Mouse (Mus musculus) adrenal gland, adult (tissue): ENCODE data around the gene Acly.
A peak's percentile ranks its signal among the peaks of the same experiment; 100 is the strongest.
"Not testable (repeated sequence)": the region's sequence is repeated elsewhere in the genome, so short reads cannot be mapped to it uniquely, and the experiment has no call there.

Experiments used
- DNase-seq, 2 experiments: peaks; one replicate each; pipeline ENCODE4 v3.0.0; 2022 to 2023; ENCODE audit warnings: low spot score in 1 of 2; ENCODE audit not compliant: inconsistent age in 2 of 2

Gene Acly

DNA sequence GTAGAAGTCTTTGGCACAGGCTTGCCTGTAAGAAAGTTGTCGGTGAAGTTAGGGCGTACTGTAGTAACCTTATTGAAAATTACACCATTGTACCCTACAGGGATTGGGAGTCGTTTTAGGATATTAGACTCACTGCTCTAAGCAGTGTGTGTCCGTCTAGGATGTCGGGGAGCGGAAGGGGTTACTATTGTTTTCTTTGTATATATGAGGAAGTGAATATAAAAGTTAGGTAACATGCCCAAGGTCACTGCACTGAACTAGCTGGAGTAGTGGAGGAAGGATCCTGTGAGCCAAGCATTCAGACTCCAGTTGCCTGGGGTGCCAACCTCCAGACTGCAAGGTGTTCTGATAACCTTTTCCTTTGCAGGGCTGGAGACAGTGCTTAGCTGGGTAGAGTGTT is 19.2 kb upstream of the Acly start:
- DNase-seq: peak in 1 of 2 experiments; percentile 31

DNA sequence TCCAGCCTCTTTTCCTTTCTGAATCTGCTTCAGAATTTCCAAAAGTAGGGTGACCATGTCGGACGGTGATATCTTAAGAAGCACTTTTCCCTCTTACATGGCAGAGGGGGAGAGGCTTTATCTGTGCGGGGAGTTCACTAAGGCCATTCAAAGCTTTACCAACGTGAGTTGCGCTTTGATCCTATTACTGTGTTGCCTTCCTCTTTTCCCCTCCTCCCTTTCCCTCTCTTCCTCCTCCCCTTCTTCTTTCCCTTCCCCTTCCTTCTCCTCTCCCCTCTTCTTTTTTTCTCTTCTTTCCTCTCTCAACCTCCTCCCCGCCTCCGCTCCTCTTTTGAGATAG is 17.9 kb upstream of the Acly start:
- DNase-seq: no peak

DNA sequence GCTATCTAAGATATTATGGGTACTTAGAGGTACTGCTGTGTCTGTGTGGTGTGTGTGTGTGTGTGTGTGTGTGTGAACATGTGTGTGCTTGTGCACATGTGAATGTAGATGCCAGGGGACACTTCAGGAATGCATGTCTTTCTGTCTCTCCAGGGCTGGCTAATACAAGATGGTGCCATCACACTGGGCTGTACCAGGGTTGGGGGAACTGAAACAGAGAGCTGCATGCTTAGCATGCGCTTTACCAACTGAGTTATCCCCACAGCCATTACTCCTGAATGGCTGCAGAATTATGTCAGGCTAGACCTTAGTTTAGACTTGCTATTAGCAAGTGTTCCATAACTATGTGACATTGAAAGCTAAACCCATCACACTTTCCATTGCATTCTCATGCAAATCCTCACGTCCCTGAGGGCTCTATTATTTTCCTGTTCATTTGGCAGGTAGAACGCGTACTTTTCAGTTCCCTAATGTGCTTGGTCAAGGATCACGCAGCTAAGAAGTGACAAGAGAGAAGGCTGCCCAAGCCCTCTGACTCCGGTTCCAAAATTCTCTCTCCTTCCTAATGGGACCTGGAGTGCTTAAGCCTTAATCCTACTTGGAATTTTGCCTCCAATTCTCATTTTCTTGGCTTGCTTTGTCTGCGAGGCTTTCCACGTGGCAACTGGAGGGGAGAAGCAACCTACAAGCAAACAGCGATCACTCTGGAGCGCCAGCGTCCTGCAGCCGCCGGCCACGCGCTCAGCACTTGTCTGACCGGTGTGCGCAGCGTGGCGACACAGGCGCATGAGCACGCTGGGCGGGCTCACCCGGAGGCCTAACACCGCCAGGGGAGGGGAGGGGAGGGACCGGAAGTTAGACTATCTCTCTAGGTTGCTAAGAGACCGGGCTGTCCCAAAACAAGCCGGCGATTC is 17.3 kb upstream of the Acly start, which contains the start of gene Ttc25:
TSS of gene Ttc25 (plus strand) at position 776 of the 914 bp plus-strand sequence.
- peak; percentile 95 to 97 for DNase-seq

DNA sequence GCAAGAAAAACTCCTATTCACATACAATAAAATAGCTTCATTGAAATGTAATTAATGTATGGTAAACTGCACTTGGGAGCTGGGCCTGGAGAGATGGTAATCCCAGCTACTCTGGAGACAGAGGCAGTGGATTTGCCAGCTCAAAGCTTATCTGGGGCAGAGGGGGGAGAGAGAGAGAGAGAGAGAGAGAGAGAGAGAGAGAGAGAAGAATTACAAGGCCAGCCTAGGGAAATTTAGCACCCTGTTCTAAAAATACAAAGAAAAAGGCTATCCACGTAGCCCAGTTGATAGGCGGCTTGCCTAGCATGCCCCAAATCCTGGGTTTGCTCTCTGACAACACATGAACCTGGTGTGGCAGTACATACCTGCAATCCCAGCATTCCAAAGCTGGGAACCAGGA is 13.8 kb upstream of the Acly start:
- peak in 1 of 2 experiments; percentile 74 for DNase-seq

DNA sequence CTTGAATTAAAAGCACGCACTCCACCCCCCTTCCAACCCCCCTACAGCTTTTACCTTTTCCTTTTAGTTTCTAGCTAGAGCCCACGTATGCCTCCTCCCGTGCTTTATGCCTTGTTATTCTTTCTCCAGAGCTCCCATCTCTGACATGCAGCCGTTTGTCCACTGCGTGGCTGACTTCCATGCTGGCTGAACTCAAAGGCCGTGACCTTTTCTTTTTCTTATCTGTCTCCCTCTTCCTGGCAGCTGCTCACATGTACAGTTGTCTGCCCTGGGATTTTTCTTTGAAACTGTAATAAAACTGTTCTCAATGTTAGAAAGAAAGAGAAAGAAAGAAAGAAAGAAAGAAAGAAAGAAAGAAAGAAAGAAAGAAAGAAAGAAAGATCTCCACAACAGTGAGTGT is 13.2 kb upstream of the Acly start:
- DNase-seq: peak; percentile 70 to 87

DNA sequence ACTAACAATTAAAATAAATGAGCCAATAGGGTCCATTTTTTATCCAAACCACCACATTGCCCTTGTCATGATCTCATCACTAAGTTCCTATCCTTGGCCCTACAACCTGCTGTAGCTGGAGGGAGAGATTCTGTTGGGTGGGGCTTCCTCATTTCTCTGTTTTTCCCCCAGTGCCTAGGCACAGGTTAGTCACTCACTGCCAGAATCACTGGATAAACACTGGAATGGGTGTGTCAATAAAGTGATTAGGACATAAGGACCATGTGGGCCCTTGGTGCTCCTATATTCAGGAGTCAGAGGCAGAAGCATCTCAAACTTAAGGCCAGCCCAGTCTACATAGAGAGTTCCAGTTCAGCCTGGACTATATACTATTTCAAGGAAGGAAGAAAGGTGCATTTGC is 8.7 kb upstream of the Acly start:
- DNase-seq: no peak

DNA sequence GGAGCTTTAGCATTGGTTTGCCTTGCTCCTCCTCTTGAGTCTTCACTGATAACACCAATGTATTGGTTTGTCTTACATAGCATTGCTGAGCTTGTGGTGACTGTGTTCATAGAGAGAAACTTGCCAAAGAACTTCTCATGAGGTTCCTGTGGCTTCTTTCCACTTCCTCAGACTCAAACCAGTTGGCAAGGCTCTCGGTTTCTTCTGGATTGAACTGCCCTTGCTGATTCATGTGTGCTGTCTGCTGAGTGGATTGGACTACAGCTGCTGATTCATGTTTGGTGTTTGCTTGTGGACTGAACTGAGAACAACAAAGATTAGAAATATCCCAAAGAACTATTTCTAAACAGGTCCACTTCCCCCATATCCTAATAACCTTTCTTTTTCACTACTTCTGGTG is 8.2 kb upstream of the Acly start:
- DNase-seq: peak in 1 of 2 experiments; percentile 68

DNA sequence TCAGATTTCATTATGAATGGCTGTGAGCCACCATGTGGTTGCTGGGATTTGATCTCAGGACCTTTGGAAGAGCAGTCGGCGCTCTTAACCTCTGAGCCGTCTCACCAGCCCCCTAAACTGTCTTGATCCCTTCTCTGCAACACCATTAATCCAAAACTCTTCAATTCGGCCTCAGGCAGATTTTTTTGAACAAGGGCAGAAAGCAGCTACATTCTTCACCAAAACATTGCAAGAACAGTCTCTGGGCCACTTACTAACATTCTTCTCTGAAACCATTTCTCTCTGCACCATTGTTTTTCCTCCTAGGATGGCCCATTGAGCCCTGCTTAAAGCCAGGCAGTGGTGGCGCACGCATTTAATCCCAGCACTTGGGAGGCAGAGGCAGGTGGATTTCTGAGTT is 7.0 kb upstream of the Acly start:
- DNase-seq: not testable (repeated sequence)

DNA sequence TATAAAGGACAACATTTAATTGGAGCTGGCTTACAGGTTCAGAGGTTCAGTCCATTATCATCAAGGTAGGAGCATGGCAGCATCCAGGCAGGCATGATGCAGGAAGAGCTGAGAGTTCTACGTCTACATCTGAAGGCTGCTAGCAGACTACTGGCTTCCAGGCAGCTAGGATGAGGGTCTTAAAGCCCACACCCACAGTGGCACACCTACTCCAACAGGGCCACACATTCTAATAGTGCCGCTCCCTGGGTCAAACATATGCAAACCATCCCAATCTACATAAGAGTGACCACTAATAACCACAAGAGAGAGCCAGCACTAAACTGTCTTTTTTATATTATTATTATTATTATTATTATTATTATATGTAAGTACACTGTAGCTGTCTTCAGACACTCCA is 6.6 kb upstream of the Acly start:
- DNase-seq: not testable (repeated sequence)

DNA sequence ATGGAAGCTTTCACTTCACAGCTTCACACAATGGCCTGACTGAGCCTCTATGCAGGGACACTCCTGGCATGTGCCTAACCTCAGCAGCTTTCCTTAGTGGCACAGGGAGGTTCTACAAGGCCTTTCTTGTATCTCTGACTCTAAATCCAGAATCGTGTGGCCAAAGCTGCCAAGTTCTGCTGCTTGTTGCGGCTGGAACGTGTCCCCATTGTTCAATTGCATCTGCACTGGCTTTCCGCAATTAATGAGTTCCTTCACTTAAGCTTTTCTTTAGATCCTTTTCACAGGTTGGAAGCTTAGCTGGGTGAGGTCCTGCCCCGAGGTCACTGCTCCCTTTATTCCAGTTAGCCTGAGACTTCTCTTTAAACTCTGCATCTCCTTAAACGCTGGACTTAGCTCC is 6.1 kb upstream of the Acly start:
- no peak for DNase-seq

DNA sequence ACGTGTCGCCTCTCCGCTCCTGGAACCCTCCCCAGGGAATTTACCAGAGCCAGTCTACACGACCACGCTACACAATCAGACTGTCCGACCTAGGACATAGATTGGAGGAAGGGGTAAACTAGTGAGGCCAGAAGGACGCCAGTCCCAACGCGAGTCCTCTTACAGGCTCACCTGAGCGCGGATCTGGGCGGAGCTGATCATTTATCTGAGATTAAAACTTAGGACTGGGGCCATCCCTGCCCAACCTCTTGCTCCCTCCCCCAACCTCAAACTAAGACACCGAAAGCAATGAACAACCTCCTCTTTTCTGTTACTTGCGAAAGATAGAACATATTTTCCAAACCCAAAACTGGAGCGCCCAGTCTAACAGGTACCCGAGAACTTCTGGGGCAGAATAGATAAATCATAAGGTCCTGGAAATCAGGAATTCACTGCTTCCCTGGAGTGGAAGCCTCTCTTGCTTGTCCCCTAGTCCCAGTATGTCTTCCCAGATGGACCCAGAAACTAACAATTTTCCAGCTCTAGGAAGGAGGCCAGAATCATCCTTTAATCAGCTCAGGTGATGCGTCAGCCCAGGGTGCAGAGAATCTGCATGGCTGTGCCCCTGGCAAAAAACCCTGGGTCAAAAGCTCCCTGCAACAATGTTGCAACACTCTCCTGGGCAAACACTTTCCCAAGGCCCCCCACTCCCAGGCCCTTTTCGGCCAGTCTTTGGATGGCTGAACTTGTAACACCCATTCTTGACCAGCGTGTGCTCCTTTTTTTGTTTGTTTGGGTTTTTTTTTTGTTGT is 770 bp upstream of the Acly start:
- DNase-seq: peak; percentile 53 to 66

DNA sequence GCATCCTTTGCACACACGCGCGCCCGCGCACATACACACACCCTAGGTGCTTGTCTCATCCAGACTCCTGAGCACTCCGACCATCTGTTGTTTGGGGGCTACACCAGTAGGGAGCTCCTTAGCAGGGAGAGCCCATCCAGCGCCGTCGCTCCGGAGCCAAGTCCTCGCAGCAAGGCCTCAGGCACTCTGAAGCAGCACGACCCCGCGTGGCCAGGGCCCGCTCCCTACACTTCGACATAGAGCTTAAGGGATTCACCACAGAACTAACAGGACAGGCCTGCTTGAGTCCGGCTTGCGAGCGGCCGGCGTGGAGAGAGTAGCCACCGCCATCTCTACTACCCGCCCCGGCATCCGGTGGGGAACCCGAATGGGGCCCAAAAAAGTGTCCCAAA is 738 bp downstream of the Acly start:
- peak; percentile 72 to 90 for DNase-seq

DNA sequence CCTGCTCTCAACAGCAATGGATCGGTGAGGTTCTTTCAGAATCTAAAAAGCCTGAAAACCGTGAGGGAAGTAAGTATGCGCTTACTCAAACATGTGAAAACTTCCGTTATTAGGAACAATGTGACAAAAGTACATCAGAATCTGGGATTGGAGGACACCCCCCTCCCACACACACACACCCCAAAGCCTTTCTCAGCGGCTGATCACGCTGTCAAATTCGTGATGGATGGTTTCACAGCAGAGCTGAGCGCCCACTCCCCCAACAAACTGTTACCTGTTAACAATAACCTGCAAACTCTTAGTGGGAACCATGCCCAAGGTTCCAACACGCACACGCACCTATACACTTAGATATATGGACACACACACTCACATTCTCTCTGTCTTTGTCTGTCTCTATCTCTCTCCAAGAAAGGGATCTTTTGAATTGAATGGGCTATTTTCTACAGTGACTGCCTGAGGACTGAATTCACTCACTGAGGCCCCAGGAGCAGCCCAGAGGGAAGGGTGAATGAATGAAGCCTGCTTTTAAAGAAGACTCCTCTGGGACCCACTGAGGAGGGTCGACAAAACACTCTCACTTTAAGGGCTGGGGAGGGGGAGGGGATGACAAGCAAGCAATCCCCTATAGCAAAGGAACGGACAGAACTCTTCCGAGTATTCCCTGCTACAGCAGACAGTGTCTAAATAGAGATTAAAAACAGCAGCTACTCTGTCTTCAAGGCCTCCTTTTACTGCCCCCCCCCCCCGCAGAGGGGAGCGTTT is 1.6 kb downstream of the Acly start:
- DNase-seq: peak in 1 of 2 experiments; percentile 67

DNA sequence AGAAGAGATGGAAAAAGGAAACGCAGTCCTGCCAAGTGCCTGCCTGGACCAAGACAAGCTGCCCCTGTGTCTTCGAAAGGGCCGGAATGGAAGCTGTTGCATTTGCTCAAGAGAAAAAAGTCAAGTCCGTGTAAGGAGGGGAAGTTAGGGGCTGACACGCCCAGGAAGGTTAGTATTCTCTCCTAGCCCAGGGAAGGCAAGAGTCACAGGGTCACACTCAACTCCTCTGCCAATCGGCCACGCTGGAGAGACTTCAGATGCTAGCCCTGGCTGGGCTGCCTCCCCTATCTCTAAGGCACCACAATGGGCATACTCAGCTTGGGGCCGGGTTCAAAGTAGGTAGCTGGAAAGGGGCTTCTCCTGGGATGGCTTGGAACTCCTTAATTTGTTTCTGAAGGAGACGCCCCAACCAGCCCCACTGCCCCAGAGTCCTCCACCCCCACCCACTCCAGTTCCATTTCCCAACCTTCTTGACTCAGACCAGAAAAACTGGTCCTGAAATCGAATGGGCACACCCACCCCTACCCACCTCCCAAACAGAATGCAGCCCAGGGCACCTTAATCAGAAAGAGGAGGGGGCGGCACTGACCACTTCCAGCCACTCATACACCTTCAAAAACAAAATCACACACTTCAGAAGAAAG is 2.7 kb downstream of the Acly start:
- DNase-seq: peak in 1 of 2 experiments; percentile 78

DNA sequence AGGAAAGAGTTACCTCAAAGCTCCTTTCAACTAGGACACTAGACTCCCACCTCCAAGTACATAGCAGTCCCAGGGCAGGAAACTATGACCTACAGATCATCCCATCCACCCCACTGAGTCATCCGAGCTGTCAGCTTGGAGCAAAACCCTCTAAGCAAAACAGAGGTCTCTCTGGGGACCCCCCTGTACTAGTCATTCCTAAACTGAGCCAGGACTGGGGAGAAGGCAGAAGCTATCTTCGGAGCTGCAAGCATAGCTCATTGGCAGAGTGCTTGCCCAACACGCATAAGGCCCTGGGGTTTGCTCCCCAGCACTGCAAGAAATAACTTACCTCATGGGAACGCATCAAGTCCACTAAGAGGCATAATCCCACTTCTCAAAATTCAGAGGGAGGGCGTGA is 3.4 kb downstream of the Acly start:
- DNase-seq: peak in 1 of 2 experiments; percentile 82

DNA sequence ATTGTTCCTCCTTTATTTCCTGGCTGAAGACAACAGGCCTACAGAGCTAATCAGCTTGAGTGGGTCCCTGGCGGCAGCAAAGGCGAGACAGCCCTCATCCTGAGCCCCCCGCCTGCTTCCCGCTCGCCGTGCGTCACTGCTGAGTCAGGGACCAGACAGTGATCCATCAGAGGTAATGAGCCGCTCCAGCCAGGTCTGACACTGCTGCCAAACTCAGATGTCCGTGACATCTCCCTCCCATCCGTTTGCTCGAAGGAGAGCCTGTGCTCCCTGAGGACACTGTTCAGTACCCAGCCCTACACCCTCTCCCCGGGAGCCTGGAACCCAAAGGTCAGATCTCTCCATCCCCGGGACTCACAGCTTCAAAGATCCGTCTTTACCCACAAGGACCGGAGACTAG is 7.0 kb downstream of the Acly start:
- peak; percentile 93 to 95 for DNase-seq

DNA sequence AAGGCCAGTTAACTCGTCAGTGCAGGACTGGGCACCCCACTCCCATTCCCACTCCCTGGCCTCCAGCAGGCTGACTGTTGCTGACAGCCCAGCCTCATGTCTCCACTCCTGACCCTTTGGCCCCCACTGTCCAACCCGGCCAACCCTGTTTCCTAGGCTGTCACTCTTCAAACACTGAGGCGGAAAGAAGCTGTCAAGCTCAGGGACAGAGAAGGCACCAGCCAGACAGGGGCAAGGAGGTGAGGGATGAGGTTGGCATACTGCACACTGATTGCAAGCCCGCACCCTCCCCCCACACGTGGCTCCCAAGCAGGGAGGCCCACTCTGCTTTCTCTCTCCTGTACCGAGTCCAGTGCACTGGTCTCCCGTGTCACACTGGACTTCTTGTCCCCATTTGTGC is 8.6 kb downstream of the Acly start:
- DNase-seq: peak in 1 of 2 experiments; percentile 65

DNA sequence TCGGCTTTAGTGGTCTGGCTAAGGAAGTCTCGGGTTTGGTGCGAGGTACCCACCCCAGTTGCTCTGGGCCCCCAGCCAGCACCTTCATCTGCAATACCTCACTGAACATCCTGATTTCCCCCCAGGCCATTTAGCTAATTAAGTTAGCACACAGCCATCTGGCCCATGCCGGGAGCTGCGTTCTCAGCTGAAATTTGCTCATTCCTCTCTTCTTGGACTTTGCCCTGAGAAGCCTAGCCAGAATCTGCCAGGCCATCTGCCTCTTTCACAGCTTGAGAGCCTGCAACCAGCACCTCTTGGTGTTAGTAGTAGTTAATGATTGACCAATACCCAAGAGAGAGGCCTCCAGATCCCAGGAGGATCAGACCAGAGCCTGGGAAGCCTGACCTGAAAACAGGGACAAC is 9.6 kb downstream of the Acly start:
- peak in 1 of 2 experiments; percentile 77 for DNase-seq

DNA sequence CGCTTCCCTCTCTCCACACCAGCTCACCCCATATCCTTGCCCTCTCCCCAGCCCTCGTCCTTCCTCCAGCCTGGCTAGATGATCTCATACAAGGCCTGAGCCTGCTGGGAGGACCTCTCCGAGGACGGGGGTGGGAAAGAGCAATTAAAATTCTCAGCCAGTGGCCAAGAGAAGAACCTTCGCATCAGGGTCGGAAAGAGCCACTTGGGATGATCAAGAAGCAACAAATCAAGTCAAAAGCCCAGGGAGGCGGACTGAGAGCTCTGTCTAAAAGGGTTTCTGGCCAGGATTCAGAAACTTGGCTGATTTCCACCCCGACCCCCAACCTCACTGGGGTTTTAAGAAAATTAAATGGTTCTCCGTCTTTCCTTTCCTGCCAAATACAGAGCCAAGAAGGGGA is 11.5 kb downstream of the Acly start:
- DNase-seq: peak; percentile 74 to 92

DNA sequence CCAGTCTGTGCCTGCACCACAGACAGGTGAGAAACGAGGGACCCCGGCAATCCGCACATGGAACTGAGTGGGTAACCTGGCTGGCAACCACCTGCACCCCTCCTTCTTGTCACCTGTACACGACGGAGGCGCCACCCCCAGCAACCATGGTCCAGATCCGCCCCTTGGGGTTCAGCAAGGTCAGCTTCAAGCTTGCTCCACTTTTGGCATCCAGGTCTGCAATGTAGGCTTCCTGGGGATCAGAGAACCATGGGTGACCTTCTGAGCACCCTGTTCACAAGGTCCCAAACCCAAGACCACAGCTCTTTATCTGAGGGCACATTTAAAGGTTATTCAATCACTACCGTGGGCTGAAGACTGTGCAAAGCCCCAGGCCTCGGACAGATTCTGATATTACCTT is 12.0 kb downstream of the Acly start:
- DNase-seq: peak in 1 of 2 experiments; percentile 81

DNA sequence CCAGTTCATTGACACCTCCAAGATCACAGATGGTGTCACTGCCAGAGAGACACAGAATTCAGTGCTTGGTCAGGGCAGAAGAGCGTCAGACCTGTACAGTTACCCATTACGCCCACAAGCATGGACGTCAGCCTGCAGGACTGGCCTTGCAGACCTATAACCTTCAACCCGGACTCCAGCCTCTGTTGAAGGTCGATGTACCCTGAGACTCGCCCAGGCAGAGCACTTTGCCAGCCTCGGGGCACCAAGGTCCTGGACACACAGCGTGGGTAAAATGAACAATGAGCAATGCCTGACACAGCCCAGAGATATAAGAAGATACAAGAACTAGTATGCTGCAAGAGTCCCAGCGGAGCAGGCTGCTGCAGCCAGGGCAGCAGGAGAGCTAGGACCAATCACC is 12.7 kb downstream of the Acly start:
- peak; percentile 87 to 94 for DNase-seq
